Mouse (Mus musculus): ENCODE data around the gene Sox5.

Gene Sox5

DNA sequence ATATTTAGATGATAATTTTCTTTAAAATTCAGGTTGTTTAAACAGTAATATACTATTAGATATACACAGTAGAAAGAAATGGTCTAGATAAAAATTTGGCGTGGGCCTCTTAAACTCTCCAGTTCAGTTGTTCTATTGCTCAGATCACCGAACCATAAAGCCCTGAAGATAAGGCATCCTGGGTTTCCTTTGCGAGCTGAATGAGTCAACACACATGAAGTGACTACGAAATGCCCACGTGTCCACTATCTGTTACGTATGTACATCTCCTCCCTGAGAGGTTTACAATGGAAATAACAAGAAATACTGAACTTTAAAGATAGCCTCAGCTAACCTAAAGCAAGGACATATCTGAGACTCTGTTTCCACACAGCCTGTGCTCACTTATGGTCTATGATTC is 296.2 kb downstream of the Sox5 start:
- no peak for DNase-seq (ENCODE audit: low read depth, low spot score)

DNA sequence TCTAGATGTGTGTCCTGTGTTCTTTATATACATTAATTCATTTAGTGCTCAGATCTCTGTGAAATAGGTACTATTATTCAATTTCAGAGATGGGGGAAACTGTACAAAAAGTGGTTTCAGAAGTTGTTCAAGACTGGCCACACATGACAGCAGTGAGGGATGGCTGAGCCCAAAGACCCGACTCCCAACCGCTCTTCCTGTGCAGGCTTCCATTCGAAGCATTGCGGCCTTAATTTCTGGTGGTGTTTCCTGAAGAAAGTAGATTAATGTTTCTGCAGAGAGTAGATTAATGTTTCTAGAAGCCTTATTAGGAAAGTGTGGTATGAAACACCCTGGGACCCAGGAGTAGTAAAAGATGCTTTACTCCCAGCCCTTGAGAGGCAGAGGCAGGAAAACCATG is 298.6 kb downstream of the Sox5 start:
- no peak for DNase-seq (ENCODE audit: low read depth, low spot score)

DNA sequence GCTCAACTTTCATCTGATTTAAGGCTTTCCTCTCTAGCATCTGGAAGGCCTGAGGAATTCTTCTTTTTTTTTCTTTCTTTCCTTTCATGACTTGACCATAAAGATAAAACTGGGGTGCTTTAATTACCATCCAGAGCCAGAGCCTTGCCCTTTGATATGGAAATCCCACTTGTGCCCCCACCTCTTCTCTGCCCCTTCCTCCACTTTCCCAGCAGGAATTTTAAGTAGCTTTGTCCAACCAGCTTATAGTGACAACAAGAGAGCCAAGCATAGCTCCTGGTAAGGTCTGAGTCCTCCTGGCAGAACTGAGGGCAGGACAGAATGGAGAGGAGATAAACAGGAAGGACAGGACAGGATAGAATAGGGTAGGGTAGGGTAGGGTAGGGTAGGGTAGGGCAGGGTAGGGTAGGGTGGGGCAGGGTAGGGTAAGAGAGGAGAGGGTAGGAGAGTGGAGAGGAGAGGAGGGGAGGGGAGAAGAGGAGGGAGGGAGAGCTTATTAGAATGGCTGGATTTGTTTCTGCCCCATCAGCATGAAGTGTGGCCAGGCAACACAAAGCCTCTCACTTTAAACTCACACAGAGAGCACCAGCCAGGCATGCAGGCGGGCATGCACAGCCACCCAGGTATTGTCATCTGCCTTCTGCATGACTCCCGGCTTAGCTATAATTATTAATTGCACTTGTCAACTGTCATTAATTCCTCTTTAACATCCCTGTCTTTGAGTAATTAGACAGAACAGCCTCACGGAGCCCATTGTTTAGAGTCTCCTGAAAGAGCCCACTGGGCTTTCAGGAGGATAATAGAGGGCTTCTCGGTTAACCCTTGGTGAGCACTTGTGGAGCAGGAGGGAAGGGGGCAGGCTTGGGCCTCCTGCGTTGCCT is 300.9 kb downstream of the Sox5 start:
- DNase-seq (ENCODE audit: low read depth, low spot score), result no peak

DNA sequence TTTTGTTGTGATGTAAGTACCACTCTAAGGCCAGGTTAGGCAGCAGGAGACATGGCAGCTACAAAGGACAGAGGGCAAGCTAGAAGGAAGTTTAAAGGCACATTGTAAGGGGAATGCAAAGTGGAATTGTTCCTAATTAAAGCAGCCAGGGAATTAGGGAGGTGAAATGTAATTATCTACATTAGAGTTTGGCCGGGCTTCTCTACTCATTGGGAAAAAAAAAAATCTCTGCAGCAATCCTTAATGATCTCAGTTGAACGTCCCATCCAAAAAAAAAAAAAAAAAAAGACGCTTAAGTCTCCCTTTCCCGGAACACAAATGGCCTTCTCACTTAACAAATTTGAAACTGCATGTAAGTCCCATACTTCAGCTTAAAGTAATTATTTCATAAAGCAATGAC is 301.9 kb downstream of the Sox5 start:
- DNase-seq (ENCODE audit: low read depth, low spot score), result no peak

DNA sequence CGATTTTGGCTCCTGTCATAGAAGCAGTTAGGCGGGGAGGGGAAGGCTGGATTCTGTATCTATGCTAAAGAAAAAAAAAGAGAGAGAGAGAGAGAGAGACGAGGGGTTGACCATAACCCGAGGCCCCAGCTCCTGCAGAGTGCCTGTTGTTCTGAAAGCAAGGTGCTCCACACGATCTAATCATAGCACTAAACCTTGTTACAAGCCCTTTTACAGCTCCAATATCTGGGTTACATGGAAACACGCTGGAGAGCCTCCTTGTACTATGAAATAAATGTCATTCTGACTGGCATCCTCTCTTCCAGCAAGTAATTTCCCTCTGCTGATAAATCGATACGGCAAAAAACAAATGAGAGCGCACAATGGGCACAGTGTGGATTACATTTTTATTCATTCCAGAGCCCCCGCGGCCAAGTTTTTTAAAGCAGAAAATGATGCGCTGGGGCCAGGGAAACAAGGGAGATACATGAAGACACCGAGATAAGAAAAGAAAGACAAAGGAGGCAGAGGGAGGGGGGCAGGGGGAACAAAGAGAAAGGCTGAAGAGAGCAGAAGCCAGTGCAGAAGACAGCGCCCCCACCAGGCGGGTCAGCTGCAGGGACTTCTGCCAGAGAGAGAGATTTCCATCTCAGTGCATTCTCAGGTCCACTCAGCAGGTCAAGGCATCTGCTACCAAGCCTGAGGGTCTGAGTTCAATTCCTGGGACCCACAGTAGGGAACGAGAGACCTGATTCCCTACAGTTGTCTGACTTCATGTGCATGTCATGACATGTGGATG is 304.3 kb downstream of the Sox5 start:
- no peak for DNase-seq (ENCODE audit: low read depth, low spot score)

DNA sequence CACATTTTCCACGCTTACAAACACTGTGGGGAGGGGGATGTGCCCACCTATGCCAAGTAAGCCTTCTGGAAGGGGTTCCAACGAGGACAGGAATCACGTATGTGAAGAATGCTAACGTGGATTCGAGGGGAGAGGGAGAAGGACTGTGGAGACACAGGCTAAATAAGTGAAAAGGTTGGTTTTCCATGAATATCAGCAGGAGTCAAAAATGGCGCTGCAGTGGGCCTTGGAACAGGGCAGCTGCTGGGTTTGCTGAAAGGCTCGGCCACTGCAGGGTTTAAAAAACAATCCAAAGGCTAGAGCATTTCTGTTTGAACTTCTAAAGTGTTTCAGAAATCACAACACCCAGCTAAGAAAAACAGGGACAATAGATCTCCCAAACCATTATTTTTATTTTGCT is 308.3 kb downstream of the Sox5 start:
- no peak for DNase-seq (ENCODE audit: low read depth, low spot score)

DNA sequence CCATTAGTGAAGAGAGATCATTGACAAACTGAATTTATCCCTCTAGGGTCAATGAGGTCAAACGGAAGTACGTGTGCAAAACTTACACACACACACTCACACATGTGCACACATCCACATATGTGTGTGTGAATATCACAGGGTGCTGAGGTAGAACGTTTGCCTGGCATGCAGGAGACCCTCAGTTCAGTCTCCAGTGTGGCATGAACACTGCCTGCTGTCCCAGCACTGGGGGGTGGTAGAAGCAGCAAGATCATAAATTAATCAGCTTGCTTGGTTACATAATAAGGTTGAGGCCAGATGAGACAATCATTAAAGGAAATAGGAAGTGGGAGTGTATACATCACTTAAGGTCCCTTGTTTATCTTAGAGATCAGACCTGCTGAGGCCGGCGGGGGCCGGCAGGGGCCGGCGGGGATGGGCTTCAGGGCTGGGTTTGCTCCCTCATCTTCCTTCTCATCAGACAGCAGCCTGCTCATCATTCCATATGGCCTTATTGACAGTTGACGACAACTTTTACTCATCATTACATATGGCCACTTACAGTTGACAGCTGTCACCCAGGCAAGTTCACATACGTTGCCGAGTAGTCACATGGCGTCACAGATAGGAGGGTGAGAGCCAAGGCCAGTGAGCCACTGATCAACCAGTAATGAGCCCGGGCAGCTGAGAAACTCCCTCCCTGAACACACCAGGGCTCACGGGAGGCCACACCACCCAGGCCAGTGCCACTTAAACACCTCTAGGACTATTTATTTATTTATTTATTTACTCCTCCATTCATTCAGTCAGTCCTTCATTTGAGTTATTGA is 309.5 kb downstream of the Sox5 start:
- DNase-seq (ENCODE audit: low read depth, low spot score), result no peak

DNA sequence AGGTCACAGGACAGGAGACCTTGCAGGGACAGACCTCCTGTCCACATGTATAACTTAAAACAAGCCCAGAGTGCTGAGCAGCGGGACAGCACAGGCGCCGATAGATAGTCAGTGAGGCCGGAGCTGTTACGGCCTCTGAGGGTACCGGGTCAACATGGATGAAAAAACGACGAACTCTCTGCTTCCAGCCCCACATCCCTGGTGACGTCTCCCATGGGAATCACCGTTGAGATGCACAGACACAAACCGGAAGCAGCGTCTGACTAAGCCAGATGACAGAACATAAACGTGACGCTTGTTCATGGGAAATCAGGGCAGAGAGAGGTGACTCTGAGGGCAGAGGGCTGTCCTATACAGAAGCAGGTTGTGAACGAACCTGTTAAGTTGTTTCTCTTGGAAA is 315.1 kb downstream of the Sox5 start:
- no peak for DNase-seq (ENCODE audit: low read depth, low spot score)

DNA sequence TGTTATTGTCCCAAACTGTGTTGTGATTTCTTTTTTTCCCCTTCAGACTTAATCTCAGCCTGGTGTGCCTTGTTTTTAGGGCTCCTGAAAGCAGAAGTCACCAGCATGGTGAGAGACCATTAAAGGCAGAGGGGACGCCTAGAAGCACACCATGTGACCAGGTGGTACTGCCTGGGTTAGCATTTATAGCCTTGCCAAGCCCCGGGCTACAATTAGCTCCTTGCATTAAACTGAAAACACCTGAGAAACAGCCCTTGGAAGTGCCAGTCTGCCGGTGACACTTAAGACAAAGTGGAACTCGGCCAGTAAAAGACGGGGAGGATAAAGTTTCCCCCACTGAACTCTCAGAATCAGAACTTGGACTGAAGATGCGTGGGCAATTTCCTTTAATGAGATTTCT is 318.1 kb downstream of the Sox5 start:
- DNase-seq (ENCODE audit: low read depth, low spot score), result no peak

DNA sequence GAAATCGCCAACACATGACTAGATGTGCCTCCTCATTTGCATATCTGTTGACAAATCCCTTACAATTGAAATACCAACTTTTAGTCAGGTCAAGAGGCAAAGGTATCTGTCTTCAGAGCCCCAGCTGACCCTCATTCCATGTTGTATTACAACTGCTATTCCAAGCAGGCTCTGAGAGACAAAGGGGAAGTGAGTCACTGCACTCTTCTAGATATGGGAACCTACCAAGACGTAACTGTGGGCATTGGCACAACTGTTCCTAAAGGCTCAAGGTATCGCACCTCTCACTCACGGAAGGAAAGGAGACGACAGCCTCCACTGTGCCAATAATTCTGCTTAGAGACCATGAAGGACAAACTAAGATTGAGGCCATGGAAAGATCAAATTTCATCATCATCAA is 318.5 kb downstream of the Sox5 start:
- DNase-seq (ENCODE audit: low read depth, low spot score), result no peak

DNA sequence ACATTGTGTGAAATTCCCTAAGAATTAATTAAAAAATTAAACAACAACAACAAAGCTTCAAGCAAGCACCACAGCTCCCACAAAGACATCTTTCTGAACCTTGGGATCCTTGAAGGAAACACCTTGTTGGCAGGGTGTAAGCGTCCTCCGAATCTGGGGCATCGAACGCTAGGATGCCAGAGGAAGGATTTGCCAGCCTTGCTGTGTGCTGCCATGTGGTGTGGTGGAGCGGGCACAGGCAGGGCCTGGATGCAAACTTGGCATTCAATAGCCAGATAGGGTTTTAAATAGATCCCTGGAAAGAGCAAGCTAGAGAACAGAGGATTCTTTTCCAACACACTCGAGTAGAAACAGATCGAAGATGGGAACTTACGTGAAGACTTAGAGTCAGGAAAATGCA is 322.3 kb downstream of the Sox5 start:
- DNase-seq (ENCODE audit: low read depth, low spot score), result no peak

DNA sequence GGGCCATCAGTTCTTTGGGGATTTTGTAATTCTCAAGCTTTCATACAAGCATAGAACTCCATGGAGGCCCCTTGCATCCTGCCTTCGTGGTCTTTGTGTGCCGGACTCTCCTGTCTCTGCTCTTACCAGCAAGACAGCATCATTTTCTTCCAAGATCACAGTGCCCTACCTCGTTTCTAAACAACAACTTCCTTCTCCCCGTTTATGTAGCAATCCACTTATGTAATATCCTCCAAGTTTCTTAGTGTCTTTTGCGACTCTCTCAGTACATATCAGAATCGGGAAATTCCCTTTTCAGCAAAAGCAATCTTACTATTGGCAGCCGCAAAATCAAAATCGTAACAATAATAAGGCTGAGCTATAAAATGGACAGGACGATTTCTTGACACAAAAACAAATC is 324.3 kb downstream of the Sox5 start:
- DNase-seq (ENCODE audit: low read depth, low spot score), result no peak

DNA sequence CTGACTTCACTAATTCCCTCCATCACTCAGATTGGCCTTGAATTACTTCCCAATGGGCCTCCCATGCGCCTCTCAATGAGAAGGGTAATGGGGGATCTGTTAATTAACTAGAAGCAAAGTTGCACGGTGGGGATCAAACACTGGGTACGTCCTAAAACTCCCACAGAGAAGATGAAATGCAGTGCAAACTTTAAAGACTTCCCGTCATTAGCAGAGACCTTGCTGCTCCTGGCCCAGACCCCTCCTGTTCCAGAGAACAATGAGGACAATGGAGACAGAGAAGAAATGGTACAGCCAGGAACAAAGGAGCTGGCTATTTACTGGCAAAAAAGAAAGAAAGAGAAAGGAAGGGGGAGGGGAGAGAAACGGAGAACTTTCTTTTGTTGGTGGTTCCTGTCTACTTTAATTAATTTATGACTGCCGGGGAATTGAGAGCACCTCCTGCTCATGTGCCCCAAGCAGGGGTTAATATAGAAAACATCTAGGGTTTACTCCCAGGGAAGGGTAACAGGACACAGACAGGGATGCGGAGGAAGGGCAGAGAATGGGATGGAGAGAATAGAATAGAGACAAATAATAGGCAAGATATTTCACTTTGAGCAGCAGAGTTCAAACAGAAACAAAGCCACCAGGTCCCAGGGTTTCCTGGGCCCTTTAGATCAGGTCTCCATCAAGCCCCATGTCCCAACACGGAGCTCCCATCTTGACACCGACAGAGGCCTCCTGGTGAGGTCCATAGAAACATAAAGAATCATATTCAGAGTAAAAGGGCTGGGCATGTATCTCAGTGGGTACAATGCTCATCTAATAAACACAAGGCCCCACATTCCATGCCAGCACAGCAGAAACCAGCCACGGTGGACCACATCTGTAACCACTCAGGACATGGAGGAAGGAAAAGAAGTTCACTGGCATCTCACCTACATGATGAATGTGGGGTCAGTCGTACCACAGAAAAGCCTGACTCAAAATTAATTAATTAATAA is 327.2 kb downstream of the Sox5 start:
- DNase-seq (ENCODE audit: low read depth, low spot score), result no peak

DNA sequence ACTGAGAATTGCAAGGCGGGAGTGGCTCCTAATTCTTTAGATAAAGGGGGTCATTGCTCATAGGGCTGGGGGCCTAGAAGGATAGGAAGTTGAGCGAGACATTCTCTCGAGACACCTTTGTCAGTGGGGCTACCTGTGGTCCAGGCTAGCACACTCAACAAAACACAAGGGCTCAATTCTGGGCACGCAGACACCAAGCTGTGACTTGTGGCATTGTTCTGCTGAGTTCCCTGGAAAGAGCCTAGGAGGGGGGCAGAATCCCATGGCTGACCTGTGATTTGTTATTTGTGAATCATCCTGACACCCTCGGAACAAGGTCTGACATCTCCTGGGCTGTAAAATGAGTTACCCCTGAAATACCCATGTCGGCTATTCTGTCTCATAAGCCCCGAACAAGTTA is 328.2 kb downstream of the Sox5 start:
- no peak for DNase-seq (ENCODE audit: low read depth, low spot score)

DNA sequence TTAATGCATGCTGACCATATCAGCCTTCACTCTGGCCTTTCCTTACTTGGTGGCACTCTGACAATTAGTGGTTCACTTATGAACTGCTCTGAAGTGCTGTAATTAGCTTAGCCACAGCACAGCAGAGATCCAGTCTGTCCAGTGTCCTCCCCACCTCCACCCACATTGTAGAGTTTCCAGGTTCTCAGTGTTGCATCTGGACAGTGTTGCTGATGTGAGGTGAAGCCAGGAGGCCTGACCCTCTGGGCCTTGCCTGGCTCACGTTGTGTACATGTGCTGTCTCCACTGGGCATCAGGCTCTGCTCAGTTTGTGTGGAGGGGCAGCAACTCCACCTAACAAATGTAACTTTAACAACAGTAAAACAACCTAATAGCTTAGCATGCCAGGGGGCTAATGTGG is 328.6 kb downstream of the Sox5 start:
- no peak for DNase-seq (ENCODE audit: low read depth, low spot score)

DNA sequence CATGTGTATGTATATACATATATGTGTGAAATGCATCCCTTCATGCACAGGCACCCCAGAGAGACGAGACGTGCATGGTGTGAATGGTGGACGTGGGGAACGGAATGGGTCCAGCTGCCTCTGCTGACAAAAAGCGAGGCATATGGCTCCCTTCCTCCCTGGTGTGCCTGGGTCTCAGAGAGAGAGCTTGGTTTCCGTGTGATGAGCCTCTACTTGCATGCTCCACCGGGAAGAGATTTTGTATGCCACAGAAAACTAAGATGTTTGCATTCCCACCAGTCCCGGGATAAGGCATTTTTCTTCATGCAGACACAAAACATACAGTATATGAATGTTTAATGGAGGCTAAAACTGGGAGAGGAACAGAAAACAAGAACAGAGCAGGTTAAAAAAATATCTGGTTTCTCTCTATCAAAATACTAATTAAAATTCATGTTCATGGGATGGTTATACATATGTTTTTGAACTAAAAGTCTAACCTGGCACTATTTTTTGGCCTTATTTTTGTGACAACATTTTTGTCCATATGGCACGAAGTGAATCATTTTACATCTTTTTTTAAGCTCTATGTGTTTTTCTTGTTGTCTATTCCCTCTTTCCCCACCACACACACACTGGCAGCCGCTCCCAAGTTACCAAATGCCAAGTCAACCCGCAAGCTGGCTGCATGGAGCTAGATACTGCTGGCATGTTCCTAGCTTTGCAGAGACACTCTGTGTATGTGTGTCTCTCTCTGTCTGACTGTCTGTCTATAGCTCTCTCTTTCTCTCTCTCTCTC is 329.4 kb downstream of the Sox5 start:
- no peak for DNase-seq (ENCODE audit: low read depth, low spot score)

DNA sequence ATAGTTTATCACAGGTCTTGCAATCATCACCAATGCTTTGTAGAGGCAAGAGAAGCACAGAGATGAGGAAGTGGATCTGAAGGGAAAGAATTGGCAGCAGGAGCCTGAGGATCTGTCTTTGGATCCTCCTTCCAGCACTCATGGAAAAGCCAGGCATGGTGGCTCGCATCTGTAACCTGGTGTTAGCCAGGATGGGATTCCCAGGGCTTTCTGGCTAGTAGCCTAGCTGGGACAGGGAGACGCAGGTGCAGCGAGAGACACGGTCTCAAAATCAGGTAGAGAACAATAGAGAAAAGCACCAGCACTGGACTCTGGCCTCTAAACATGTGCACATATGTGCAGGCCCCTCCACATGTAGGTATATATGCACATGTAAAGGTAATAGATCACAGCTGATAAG is 330.1 kb downstream of the Sox5 start:
- no peak for DNase-seq (ENCODE audit: low read depth, low spot score)

DNA sequence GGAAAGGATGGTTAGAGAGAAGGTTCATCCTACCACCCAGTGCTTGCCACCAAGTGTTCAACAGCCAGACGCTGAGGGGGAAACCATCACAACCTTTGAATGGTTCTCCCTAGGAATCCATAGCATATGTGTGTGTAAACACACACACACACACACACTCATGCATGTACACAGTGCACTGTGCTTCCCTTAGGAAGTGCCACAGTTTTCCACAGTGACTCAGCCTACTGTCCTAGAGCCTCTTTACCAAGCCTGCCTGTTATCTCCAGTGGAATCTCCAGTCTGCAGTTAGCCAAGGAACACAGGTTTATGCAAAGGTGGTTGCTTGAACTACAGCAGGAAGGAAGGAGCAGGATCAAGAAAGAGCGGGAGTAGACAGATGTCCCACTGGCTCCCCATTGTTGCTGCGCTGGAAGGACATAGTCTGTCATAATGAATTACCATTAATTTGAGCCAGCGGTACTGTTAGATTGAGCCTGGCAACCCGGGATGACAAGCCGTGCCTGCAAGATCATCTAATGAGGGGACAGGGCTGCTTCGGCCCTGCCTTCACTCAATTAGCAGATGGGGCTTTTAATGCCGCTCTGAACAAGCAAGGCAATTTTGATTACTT is 335.9 kb downstream of the Sox5 start:
- no peak for DNase-seq (ENCODE audit: low read depth, low spot score)

DNA sequence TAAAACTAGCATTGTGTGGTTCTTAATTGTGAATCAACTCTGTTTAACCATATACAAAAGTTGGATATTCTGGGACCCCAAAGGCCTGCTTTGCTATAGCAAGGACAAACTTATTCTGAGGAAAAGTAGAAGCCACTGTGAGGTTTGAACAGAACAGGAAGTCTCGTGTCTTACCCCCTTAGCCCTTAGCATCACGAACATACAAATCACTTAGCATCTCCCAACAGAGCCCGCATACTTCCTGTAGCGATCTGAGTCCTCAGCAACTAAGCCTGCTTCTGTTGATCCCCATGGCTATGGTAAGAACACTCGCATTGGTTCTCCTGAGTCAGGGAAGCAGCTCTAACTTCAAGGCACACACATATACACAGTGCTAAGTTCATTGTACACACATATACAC is 337.4 kb downstream of the Sox5 start:
- peak; percentile 7 for DNase-seq (ENCODE audit: low read depth, low spot score)

DNA sequence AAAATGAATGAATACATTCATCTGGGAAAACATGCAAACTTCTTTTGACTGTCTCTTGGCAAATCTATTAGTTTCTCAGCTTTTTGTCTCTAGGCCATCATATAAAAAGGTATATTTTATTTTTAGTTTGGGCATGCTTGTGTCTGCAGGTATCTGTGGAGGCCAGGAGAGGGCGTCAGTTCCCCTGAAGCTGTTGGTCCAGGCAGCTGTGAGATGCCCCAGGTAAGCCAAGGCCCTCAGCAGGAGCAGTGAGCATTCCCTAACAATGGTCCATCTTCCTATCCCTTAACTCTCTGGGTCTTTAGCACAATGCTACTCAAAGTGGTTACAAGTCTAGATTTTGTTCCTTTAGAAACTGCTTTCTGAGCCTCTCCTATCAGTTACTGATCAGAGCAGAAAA is 338.1 kb downstream of the Sox5 start:
- DNase-seq (ENCODE audit: low read depth, low spot score), result no peak
